Mouse (Mus musculus): ENCODE results near the gene Spry2. TPM values are rescaled to one million over a fixed set of nuclear protein-coding genes. Genes with fewer than 3 reads are reported as not detected.

The Spry2 gene
- polyA plus RNA-seq, 1 experiment from 2014 or later: 36.1 TPM

GRCm38 (mm10) chr14:105902807-105903206, 6.2 kb upstream of the Spry2 start:
- no peak overlapping the region for H3K4me2 ChIP-seq (replicated peaks; ENCODE audit: low read depth)
- H3K4me1 ChIP-seq (replicated peaks; ENCODE audit: control insufficient read depth, insufficient read depth, low read length): no peaks in the 10 kb centered on the region
- H3K27me3 ChIP-seq (replicated peaks; ENCODE audit: control insufficient read depth, insufficient read depth, low read length): no peaks in the 10 kb centered on the region
- H3K36me3 ChIP-seq (ENCODE audit: control insufficient read depth, insufficient read depth): no peaks in the 10 kb centered on the region
- H3K9me3 ChIP-seq (ENCODE audit: control insufficient read depth): no peaks in the 10 kb centered on the region
- ATAC-seq: no peak
- peak; percentile 71 for TF ChIP-seq CTCF (IDR thresholded peaks at IDR 0.05; ENCODE audit: low read depth)
- H3K27ac ChIP-seq (ENCODE audit: low read depth, low read length): no peak overlapping the region
- H3K9ac ChIP-seq (ENCODE audit: low read depth, low read length): no peak overlapping the region
- H3K4me3 ChIP-seq (ENCODE audit: low read depth, low read length): no peak overlapping the region
- 88% methylated on average over 7 of the region's 7 CpGs for whole genome bisulfite sequencing

GRCm38 (mm10) chr14:105900841-105901240, 4.2 kb upstream of the Spry2 start:
- 68% methylated on average over 3 of the region's 3 CpGs for WGBS

GRCm38 (mm10) chr14:105899116-105899515, 2.5 kb upstream of the Spry2 start:
- H3K36me3 ChIP-seq (ENCODE audit: control insufficient read depth, insufficient read depth): no peaks in the 10 kb centered on the region
- H3K4me2 ChIP-seq (replicated peaks; ENCODE audit: low read depth): peak overlapping the region; percentile 92
- ATAC-seq: no peak
- TF ChIP-seq CTCF (IDR thresholded peaks at IDR 0.05; ENCODE audit: low read depth): no peak
- no peaks in the 10 kb centered on the region for H3K9me3 ChIP-seq (ENCODE audit: control insufficient read depth)
- no peak overlapping the region for H3K27ac ChIP-seq (ENCODE audit: low read depth, low read length)
- H3K4me3 ChIP-seq (ENCODE audit: low read depth, low read length): peak overlapping the region; percentile 92
- 17% methylated on average over 11 of the region's 11 CpGs for WGBS
- H3K27me3 ChIP-seq (replicated peaks; ENCODE audit: control insufficient read depth, insufficient read depth, low read length): no peaks in the 10 kb centered on the region
- no peaks in the 10 kb centered on the region for H3K4me1 ChIP-seq (replicated peaks; ENCODE audit: control insufficient read depth, insufficient read depth, low read length)
- H3K9ac ChIP-seq (ENCODE audit: low read depth, low read length): peak overlapping the region; percentile 87; the same call in 1 of the 2 replicates

More at GRCm38 (mm10) chr14:105900841-105901240, 4.2 kb upstream of the Spry2 start:
- Histone ChIP-seq H3K4me2 (replicated peaks; ENCODE audit: low read depth) (no peak overlapping the region), H3K4me3 (ENCODE audit: low read depth, low read length) (no peak overlapping the region), H3K9ac (ENCODE audit: low read depth, low read length) (no peak overlapping the region), H3K4me1 (replicated peaks; ENCODE audit: control insufficient read depth, insufficient read depth, low read length) (no peaks in the 10 kb centered on the region), H3K9me3 (ENCODE audit: control insufficient read depth) (no peaks in the 10 kb centered on the region), H3K36me3 (ENCODE audit: control insufficient read depth, insufficient read depth) (no peaks in the 10 kb centered on the region), H3K27me3 (replicated peaks; ENCODE audit: control insufficient read depth, insufficient read depth, low read length) (no peaks in the 10 kb centered on the region), H3K27ac (ENCODE audit: low read depth, low read length) (no peak overlapping the region)
- ATAC-seq: no peak
- no peak for TF ChIP-seq CTCF (IDR thresholded peaks at IDR 0.05; ENCODE audit: low read depth)

GRCm38 (mm10) chr14:105898266-105899111, 1.9 kb upstream of the Spry2 start:
- Histone ChIP-seq H3K9me3 (ENCODE audit: control insufficient read depth) (no peaks in the 10 kb centered on the region), H3K4me3 (ENCODE audit: low read depth, low read length) (peak overlapping the region; percentile 92), H3K27ac (ENCODE audit: low read depth, low read length) (peak overlapping the region; percentile 99), H3K9ac (ENCODE audit: low read depth, low read length) (peak overlapping the region; percentile 87), H3K4me1 (replicated peaks; ENCODE audit: control insufficient read depth, insufficient read depth, low read length) (no peaks in the 10 kb centered on the region), H3K27me3 (replicated peaks; ENCODE audit: control insufficient read depth, insufficient read depth, low read length) (no peaks in the 10 kb centered on the region), H3K4me2 (replicated peaks; ENCODE audit: low read depth) (peak overlapping the region; percentile 92), H3K36me3 (ENCODE audit: control insufficient read depth, insufficient read depth) (peaks cover under 1% of the 10 kb centered on the region; the same call in 1 of the 2 replicates)
- WGBS: under 1% methylated on average over 58 of the region's 58 CpGs
- TF ChIP-seq CTCF (IDR thresholded peaks at IDR 0.05; ENCODE audit: low read depth): peak; percentile 94
- peak; percentile 33 for ATAC-seq

GRCm38 (mm10) chr14:105897569-105898101, 1.0 kb upstream of the Spry2 start:
- H3K4me2 ChIP-seq (replicated peaks; ENCODE audit: low read depth): peak overlapping the region; percentile 92
- H3K4me3 ChIP-seq (ENCODE audit: low read depth, low read length): peak overlapping the region; percentile 92
- peak; percentile 3; the same call in 1 of the 2 replicates for ATAC-seq
- H3K27ac ChIP-seq (ENCODE audit: low read depth, low read length): peak overlapping the region; percentile 99
- TF ChIP-seq CTCF (IDR thresholded peaks at IDR 0.05; ENCODE audit: low read depth): no peak
- no peaks in the 10 kb centered on the region for H3K27me3 ChIP-seq (replicated peaks; ENCODE audit: control insufficient read depth, insufficient read depth, low read length)
- WGBS: under 1% methylated on average over 23 of the region's 28 CpGs
- no peaks in the 10 kb centered on the region for H3K4me1 ChIP-seq (replicated peaks; ENCODE audit: control insufficient read depth, insufficient read depth, low read length)
- H3K36me3 ChIP-seq (ENCODE audit: control insufficient read depth, insufficient read depth): peaks cover 9% of the 10 kb centered on the region; the same call in 1 of the 2 replicates
- peak overlapping the region; percentile 87 for H3K9ac ChIP-seq (ENCODE audit: low read depth, low read length)
- H3K9me3 ChIP-seq (ENCODE audit: control insufficient read depth): no peaks in the 10 kb centered on the region

- Histone ChIP-seq H3K27ac (ENCODE audit: low read depth, low read length) (peak overlapping the region; percentile 99), H3K9ac (ENCODE audit: low read depth, low read length) (peak overlapping the region; percentile 87), H3K9me3 (ENCODE audit: control insufficient read depth) (no peaks in the 10 kb centered on the region), H3K4me1 (replicated peaks; ENCODE audit: control insufficient read depth, insufficient read depth, low read length) (no peaks in the 10 kb centered on the region), H3K27me3 (replicated peaks; ENCODE audit: control insufficient read depth, insufficient read depth, low read length) (no peaks in the 10 kb centered on the region), H3K36me3 (ENCODE audit: control insufficient read depth, insufficient read depth) (peaks cover 10% of the 10 kb centered on the region; the same call in 1 of the 2 replicates), H3K4me2 (replicated peaks; ENCODE audit: low read depth) (peak overlapping the region; percentile 92), H3K4me3 (ENCODE audit: low read depth, low read length) (peak overlapping the region; percentile 92)
- ATAC-seq: no peak
- under 1% methylated on average over 50 of the region's 50 CpGs for WGBS
- TF ChIP-seq CTCF (IDR thresholded peaks at IDR 0.05; ENCODE audit: low read depth): no peak
These were observed 513 bp downstream of the Spry2 start for GRCm38 (mm10) chr14:105895961-105896651.

Data from intestine, postnatal 0 days (tissue).